Mouse (Mus musculus) lung, embryonic 16.5 days (tissue): Measurements from ENCODE around the gene Kcnj4. TPM values are rescaled to one million over a fixed set of nuclear protein-coding genes. Genes with fewer than 3 reads are reported as not detected.
A peak's percentile ranks its signal among the peaks of the same experiment; 100 is the strongest.

Source experiments
- ATAC-seq: fragments of 200-750 bp; cut with Nextera tagmentation; 2 replicates; pipeline ENCODE4 v1.8.0; 2017; ENCODE audit warnings: low read depth, mild to moderate bottlenecking, moderate library complexity
- H3K27ac ChIP-seq: fragments of 300-500 bp; sonication (generic); 2 replicates; pipeline ENCODE4 v1.5.1; 2014; ENCODE audit warnings: mild to moderate bottlenecking, control low read depth, low read length
- H3K27me3 ChIP-seq: fragments of 300-500 bp; sonication (generic); 2 replicates; pipeline ENCODE4 v1.6.1; 2014; ENCODE audit warnings: low read depth, low read length, mixed read lengths; ENCODE audit not compliant: control insufficient read depth, insufficient read depth
- H3K36me3 ChIP-seq: fragments of 300-500 bp; sonication (generic); 2 replicates; pipeline ENCODE4 v1.6.1; 2014; ENCODE audit warnings: low read length; ENCODE audit not compliant: control insufficient read depth, insufficient read depth
- H3K4me1 ChIP-seq: fragments of 300-500 bp; sonication (generic); replicated peaks from 2 replicates; pipeline ENCODE4 v1.6.1; 2014; ENCODE audit warnings: low read length, mixed read lengths; ENCODE audit not compliant: control insufficient read depth, insufficient read depth
- H3K4me2 ChIP-seq: fragments of 300-500 bp; sonication (generic); 2 replicates; pipeline ENCODE4 v1.6.1; 2014; ENCODE audit warnings: low read depth, low read length, control low read depth
- H3K4me3 ChIP-seq: fragments of 300-500 bp; sonication (generic); 2 replicates; pipeline ENCODE4 v1.5.1; 2014; ENCODE audit warnings: mild to moderate bottlenecking, low read length, control low read depth
- H3K9ac ChIP-seq: fragments of 300-500 bp; sonication (generic); 2 replicates; pipeline ENCODE4 v1.6.1; 2014; ENCODE audit warnings: low read length, control low read depth
- H3K9me3 ChIP-seq: fragments of 300-500 bp; sonication (generic); 2 replicates; pipeline ENCODE4 v1.6.1; 2016; ENCODE audit warnings: low read length; ENCODE audit not compliant: control insufficient read depth
- WGBS: fragments of 180-500 bp; shearing (Covaris S2); extraction: QIAGEN DNeasy Blood & Tissue Kit; methylation state at CpG from one replicate; pipeline ENCODE4 v1.1.7; 2014; 5-methylcytosine and 5-hydroxymethylcytosine counted together
- polyA plus RNA-seq: library from polyadenylated mRNA; unstranded; fragments of >200 nt; fragmentation: Nextera tagmentation; extraction: Ambion mirVana; gene quantifications from 2 replicates; pipeline ENCODE4 v1.2.1, GENCODE M21; 2015

Gene Kcnj4
- polyA plus RNA-seq, 1 experiment from 2014 or later: not detected

- H3K27me3 ChIP-seq: no peaks in the 10 kb centered on the region
- no peaks in the 10 kb centered on the region for H3K4me1 ChIP-seq
- peaks cover 88% of the 10 kb centered on the region for H3K36me3 ChIP-seq
- H3K9ac ChIP-seq: no peak overlapping the region
- WGBS: 79% methylated on average over 3 of the region's 3 CpGs
- H3K27ac ChIP-seq: no peak overlapping the region
- ATAC-seq: no peak
- H3K4me2 ChIP-seq: no peak overlapping the region
- no peak overlapping the region for H3K4me3 ChIP-seq
- no peaks in the 10 kb centered on the region for H3K9me3 ChIP-seq
These were observed 28.8 kb upstream of the Kcnj4 start for GRCm38 (mm10) chr15:79533796-79534195.

- H3K27ac ChIP-seq: no peak overlapping the region
- H3K9ac ChIP-seq: no peak overlapping the region
- WGBS: 73% methylated on average over 7 of the region's 7 CpGs
- H3K9me3 ChIP-seq: no peaks in the 10 kb centered on the region
- H3K27me3 ChIP-seq: no peaks in the 10 kb centered on the region
- H3K36me3 ChIP-seq: peaks cover 79% of the 10 kb centered on the region
- no peak overlapping the region for H3K4me2 ChIP-seq
- ATAC-seq: no peak
- H3K4me1 ChIP-seq: no peaks in the 10 kb centered on the region
- H3K4me3 ChIP-seq: no peak overlapping the region
These were observed 24.9 kb upstream of the Kcnj4 start for GRCm38 (mm10) chr15:79529935-79530334.

GRCm38 (mm10) chr15:79527991-79528639 lies 23.1 kb upstream of the Kcnj4 start:
- 48% methylated on average over 5 of the region's 5 CpGs for WGBS
- no peak overlapping the region for H3K9ac ChIP-seq
- H3K9me3 ChIP-seq: no peaks in the 10 kb centered on the region
- ATAC-seq: peak; percentile 63
- no peaks in the 10 kb centered on the region for H3K4me1 ChIP-seq
- H3K27ac ChIP-seq: no peak overlapping the region
- no peak overlapping the region for H3K4me3 ChIP-seq
- no peak overlapping the region for H3K4me2 ChIP-seq
- H3K36me3 ChIP-seq: peaks cover 67% of the 10 kb centered on the region
- H3K27me3 ChIP-seq: no peaks in the 10 kb centered on the region

DNA sequence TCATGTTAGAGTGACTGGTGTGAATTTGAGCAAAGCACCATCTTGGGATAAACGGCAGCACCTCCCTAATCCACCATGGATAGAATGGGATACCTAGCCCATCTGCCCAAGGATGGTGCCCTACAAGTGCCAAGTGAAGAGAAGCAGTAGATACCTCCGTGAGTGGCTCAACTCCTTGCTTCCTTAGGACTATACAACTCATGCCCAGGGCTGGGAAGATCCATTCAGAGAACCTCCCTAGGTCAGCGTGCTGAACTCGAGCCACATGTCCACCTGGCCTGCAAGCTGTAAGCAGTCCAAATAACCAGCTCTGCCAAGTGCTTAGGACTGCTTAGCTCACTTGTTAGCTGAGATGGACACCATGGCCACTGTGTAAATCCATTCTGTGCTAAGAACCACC lies 22.2 kb upstream of the Kcnj4 start:
- no peak overlapping the region for H3K27ac ChIP-seq
- no peaks in the 10 kb centered on the region for H3K27me3 ChIP-seq
- no peak overlapping the region for H3K4me2 ChIP-seq
- H3K4me3 ChIP-seq: no peak overlapping the region
- H3K4me1 ChIP-seq: no peaks in the 10 kb centered on the region
- 76% methylated on average over 4 of the region's 4 CpGs for WGBS
- peak; percentile 2; the same call in 1 of the 2 replicates for ATAC-seq
- no peak overlapping the region for H3K9ac ChIP-seq
- no peaks in the 10 kb centered on the region for H3K9me3 ChIP-seq
- peaks cover 65% of the 10 kb centered on the region for H3K36me3 ChIP-seq

DNA sequence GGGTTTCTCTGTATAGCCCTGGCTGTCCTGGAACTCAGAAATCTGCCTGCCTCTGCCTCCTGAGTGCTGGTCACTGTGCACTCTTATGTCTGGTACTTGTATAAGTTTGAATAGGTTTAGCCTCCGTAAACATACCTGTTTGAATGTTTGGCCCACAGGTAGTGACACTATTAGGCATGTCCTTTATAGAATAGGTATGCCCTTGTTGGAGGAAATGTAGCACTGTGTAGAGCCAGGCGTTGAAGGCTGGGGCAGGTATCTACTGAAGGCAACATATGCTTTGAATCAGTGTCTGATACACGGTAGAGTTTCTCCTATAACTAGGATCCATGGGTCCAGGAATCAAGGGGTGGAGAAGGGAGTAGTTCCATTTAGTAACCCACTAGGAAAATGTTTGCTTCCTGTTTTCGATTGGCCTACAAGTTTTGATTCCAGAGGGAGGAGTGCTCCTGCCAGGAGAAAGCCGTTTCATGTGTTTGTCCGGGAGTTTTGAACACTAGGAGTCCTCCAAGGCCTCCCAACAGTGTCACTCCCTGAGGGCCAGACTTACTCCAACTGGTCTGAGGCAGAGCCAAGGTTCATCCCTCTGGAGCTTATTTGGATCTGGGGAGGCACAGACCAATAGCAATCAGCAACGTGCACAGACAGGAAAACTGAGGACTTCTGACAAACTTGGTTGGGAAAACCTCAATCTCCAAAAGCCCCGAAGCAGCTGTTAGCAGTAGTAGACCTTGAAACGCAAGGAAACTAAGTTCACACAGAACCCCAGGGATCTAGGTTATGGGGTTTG lies 21.1 kb upstream of the Kcnj4 start:
- H3K9me3 ChIP-seq: no peaks in the 10 kb centered on the region
- peaks cover 55% of the 10 kb centered on the region for H3K36me3 ChIP-seq
- WGBS: 61% methylated on average over 9 of the region's 9 CpGs
- H3K27me3 ChIP-seq: no peaks in the 10 kb centered on the region
- no peak overlapping the region for H3K9ac ChIP-seq
- ATAC-seq: peak; percentile 20; the same call in 1 of the 2 replicates
- no peaks in the 10 kb centered on the region for H3K4me1 ChIP-seq
- no peak overlapping the region for H3K4me2 ChIP-seq
- no peak overlapping the region for H3K4me3 ChIP-seq
- H3K27ac ChIP-seq: peak overlapping the region; percentile 20; the same call in 1 of the 2 replicates

GRCm38 (mm10) chr15:79525564-79525963 lies 20.5 kb upstream of the Kcnj4 start:
- no peak overlapping the region for H3K4me2 ChIP-seq
- H3K27me3 ChIP-seq: no peaks in the 10 kb centered on the region
- H3K9ac ChIP-seq: no peak overlapping the region
- H3K9me3 ChIP-seq: no peaks in the 10 kb centered on the region
- H3K4me1 ChIP-seq: no peaks in the 10 kb centered on the region
- H3K4me3 ChIP-seq: no peak overlapping the region
- H3K27ac ChIP-seq: no peak overlapping the region
- 83% methylated on average over 5 of the region's 5 CpGs for WGBS
- peaks cover 49% of the 10 kb centered on the region for H3K36me3 ChIP-seq
- no peak for ATAC-seq

- Histone ChIP-seq H3K4me2 (no peak overlapping the region), H3K27me3 (peaks cover 3% of the 10 kb centered on the region), H3K27ac (no peak overlapping the region), H3K4me3 (no peak overlapping the region), H3K36me3 (peaks cover 10% of the 10 kb centered on the region), H3K9me3 (no peaks in the 10 kb centered on the region), H3K4me1 (peaks cover 2% of the 10 kb centered on the region; the same call in 1 of the 2 replicates), H3K9ac (no peak overlapping the region)
- WGBS: 54% methylated on average over 16 of the region's 16 CpGs
- no peak for ATAC-seq
These were observed 14.6 kb upstream of the Kcnj4 start for GRCm38 (mm10) chr15:79519400-79520220.

DNA sequence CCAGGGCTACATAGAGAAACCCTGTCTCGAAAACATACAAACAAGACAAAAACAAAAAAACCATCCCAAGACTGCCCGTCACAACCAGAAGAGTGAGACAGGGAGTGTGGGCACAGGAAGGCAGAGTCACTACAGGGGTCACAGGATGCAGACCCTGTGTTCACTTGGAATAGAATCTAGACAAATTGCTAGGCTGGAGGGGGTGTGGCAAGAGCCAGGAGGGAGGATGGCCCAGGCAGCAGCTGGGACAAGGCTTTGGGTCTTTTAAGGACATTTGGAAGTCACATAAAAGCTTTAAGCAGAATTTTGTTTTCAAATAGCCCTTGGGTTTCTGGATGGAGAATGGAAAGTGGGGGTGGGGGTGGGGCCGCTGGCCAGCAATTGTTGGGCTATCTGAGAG lies 13.5 kb upstream of the Kcnj4 start:
- ATAC-seq: no peak
- Histone ChIP-seq H3K27ac (no peak overlapping the region), H3K9me3 (no peaks in the 10 kb centered on the region), H3K27me3 (peaks cover 12% of the 10 kb centered on the region), H3K36me3 (peaks cover 8% of the 10 kb centered on the region; the same call in 1 of the 2 replicates), H3K4me3 (no peak overlapping the region), H3K9ac (no peak overlapping the region), H3K4me2 (no peak overlapping the region), H3K4me1 (peaks cover 2% of the 10 kb centered on the region; the same call in 1 of the 2 replicates)
- 78% methylated on average over 3 of the region's 3 CpGs for WGBS

DNA sequence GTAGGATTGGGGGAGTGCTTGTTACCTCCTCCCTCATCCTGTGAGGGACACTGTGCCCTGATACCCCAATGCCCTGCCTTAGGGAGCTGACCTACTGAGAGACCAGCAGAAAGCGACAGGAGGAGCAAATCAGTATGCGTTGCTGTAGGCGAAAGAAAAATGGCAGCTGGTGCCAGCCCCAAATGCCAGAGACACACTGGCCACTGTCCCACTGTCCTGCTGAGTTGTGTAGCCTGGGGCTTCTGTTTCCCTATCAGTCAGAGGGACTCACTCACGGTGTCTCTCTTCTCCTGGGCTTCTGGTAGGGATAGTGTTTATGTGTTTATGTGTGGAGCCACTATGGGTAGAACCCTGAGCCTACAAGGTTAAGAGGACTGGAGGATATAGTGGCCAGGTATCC lies 12.7 kb upstream of the Kcnj4 start:
- H3K9me3 ChIP-seq: no peaks in the 10 kb centered on the region
- peaks cover 2% of the 10 kb centered on the region; the same call in 1 of the 2 replicates for H3K36me3 ChIP-seq
- peaks cover 16% of the 10 kb centered on the region for H3K27me3 ChIP-seq
- H3K9ac ChIP-seq: no peak overlapping the region
- peak overlapping the region; percentile 83 for H3K4me2 ChIP-seq
- no peak overlapping the region; the same call in 1 of the 2 replicates for H3K4me3 ChIP-seq
- 72% methylated on average over 4 of the region's 4 CpGs for WGBS
- H3K4me1 ChIP-seq: peaks cover 2% of the 10 kb centered on the region; the same call in 1 of the 2 replicates
- no peak overlapping the region for H3K27ac ChIP-seq
- ATAC-seq: no peak
